Mouse (Mus musculus) kidney, postnatal 36 days (tissue): ENCODE results near the gene Cul1.
A peak's percentile ranks its signal among the peaks of the same experiment; 100 is the strongest.

Source experiments
- DNase-seq, 2 experiments: peaks; one replicate each; pipeline ENCODE4 v3.0.0; 2021 to 2022; ENCODE audit warnings: mixed read lengths in 2 of 2

Cul1 gene

DNA sequence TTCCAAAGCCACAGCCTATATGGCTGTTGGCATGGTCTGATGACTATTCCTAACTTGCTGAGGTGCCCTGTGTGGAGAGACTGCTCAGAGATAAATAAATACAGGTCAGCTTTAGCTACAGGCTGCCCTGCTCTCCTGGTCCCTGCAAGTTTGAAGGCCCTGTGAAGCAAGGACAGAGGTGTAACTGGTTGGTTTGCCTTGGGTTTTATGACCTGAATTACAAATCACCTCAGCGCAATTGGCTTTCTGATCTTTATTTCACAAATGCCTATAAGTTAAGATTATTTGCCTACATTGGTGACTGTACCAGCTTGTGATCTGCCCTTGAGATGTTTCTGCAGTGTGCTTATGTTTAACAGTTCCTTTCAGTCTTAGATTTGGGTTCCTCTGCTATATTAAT is 28.8 kb downstream of the Cul1 start:
- DNase-seq, result no peak

DNA sequence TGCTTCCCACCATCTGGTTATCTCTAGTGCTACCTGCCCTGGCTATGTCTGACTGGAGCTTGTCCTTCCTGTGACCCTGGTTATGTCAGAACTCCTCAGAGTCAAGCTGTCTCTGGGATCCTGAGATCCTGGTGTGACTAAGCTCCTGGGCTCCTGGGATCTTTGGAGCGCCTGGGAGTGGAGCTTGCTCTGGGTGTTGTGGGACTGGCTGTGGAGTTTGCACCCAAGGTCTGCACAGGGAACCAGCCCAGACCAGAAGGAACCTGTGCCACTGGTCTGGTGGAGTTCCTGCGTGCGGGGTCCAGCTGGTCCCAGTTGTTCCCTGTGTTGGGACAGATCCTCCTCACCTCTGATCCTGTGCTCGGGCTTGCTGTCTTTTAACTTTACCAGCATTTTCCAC is 41.4 kb downstream of the Cul1 start:
- DNase-seq, result peak; percentile 53 to 55

DNA sequence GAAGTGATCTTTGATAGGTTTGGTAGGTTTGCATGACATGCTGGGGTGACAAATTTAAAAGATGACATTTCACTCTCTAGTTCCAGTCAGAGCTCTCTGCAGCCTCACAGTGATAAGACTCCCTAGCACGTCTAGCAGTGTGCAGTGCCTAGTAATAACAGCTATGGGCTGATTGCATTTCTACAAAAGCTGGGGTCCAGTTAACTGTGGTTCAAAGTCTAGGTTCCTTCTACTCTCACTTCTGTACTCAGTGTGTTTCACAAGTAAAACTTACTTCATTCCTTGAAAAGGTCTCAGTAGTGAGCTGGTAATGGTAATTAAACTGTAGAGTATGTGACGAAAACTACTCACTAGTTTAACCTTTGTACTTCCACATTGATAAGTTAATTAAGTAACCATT is 66.8 kb downstream of the Cul1 start:
- DNase-seq, result no peak

DNA sequence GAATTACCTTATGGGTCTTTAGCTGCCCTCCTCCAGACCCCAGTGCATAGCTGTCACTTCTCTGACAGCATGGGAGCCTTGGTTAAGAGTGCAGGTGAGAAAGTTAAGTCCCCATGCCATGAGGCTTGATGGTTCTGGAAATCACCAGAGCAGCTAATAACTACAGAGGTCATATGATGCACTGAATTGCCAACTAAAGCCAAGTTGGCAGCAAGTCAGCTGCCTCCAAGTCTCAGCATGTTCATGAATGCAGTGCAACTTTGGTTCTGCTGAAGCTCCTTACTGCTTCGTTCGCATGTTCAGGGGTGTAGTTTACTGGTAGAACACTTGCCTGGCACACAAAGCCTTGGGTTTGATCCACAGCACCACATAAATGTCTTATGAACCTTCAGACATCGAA is 69.2 kb downstream of the Cul1 start:
- DNase-seq, result peak; percentile 46 to 62

DNA sequence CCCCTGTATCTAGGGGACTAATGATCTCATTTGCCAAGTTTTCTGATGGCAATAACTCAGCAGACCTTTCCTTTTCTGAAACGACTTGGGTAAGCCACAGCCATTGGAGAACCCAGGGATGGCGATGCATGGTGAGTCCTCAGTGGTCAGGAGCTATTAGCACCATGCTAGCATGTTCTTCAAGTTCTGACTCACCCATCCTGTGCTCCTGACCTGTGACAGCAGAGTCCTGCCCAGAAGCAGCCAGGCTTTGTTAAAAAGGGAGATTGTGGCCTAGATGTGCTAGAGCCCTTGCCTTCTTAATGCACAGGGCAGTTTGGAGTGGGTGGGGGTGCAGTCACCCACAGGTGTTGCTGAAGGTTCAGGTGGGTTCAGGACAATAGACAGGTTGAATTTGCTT is 71.8 kb downstream of the Cul1 start:
- DNase-seq, result no peak

DNA sequence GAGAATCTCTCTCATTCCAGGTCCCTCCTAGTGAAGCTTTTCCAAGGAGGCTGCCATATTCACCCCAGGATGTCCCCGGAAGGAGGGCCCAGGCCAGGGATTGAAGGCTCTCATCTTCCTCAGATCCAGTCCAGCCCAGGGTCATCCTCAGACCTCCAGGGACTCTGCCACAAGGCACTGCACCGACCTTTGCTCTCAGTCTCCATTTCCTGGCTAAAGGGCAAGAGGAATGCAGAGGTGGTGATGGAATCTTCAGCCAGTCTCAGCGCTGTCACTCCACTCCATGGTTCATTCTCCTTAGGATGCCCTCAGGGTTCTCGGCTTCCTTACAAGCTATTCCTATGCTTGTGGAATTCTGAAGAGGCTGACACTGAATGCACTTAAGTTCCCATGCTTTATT is 73.2 kb downstream of the Cul1 start:
- peak; percentile 17 to 40 for DNase-seq

DNA sequence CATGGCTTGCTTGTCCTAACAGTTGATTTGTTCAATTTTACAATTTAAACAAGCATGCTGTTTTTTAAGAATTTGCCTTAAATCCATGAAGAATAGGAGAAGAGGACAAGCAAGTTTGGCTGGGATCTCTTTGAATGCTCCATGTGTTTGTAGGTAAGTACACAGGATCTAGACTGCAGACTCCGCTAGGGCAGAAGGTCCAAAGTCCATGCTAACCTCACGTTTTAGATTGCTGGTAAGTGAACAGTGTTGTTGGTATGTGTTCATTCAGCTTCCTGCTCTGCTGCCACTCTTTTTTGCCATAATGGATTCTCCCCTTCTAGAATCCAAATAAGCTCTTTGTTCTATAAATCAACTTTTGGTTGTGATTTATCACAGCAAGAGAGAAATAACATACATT is 73.9 kb downstream of the Cul1 start:
- DNase-seq, result peak; percentile 14 to 22

DNA sequence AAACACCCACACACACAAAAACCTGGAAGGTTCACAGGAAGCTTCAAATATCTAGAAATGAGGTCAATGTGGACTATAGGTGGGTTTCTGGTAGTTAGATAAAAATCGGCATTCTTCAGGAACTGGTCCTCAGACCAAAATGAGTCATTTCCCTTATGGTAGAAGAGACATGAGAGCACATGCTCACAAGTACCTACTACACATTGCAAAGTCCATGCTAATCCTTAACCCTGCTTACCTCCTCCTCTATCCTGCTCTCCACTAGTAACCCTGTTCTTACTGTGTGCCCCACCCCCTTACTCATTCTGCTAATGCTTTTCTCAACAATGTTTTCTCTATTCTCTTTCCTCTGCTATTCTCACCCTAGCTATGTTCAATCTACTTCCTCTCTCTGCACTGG is 74.5 kb downstream of the Cul1 start:
- no peak for DNase-seq

DNA sequence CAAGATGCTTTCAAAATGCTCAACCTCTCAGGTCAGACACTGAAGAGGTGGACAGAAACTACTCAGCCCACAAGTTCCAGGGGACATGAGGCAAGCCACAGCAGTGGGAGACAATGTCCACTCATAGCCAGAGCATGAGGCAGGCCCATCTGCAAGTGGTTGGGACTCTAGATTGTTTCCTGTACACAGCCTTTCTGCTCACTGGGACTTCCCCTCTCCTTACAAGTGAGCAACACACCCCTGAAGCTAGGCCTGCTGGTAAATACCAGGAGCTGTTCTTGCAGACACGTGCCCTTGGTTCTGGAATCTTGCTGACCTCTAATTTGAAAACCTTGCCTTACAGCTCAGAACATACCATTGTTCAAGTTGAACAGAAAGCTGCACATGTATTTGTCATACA is 79.3 kb downstream of the Cul1 start:
- DNase-seq, result peak in 1 of 2 experiments; percentile 5

DNA sequence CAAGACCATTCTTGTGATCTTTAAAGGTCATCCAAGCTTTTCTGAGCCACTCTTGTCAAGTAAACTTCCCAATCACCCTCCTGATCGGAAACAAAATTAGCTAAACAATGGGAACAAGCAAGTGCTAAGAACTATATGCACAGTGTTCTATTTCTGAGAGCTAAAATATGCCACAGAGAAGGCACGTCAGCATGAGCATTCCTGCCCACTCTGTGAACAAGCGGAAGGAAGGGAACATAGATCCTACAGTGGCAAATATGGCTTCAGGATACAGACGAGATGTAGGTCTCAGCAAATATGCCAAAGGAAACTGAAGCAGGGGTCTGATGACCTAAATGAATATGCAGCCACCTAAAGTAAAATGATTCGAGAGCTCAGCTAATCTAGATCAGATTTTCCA is 82.1 kb downstream of the Cul1 start:
- DNase-seq, result no peak

DNA sequence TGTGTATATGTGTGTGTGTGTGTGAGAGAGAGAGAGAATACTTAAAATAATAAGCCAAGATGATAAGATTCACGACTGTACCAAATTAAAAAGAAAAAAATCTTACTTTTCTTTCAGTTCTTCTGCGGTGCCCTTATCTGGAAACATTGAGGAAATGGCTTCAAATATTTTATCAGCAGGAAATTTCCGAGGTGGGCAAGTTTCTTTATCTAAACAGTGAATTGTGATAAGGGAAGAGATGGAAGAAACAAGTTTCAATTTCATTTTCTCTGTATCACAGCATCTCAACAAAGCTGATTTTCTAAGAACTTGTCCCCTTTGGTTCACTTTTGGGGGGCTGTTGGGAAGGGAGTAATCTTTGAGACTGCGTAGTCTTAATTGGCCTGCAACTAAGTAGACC is 99.1 kb downstream of the Cul1 start:
- DNase-seq, result no peak

DNA sequence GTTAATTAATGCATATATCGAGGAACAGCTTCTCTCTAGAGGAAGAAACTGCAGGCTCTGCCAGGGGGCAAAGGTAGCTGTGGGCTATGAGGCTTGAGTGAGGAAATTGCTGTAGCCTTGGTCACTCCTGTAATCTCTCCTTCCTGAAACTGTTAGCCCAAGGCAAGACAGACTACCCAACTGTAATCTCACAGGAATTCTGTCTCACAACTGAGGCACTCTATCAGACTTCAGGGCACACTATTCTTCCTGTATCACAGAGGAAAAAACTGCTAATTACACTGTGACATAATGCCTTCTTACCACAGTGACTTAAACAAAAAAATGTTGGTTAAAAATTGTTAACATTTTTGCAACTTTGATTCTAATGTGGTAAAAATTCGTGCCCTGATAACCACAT is 106.1 kb downstream of the Cul1 start:
- DNase-seq, result peak; percentile 20 to 34

DNA sequence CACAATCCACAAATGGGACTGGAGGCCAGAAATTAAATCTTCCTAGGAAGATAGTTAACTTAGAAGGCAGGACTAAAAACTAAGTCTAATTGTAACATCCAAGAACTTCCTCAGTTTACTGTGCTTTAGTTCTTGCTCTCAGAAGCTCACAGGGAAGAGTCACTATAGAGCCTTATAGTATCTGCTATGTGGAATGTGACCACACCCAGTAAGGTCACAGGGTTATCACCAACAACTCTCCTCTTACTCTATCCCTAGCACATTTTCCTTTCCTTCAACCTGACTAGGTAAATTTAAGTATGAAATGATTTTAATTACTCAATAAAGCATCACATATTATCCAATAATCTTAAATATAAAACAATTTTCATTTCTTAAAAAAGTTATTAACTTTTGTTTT is 107.2 kb downstream of the Cul1 start:
- no peak for DNase-seq

DNA sequence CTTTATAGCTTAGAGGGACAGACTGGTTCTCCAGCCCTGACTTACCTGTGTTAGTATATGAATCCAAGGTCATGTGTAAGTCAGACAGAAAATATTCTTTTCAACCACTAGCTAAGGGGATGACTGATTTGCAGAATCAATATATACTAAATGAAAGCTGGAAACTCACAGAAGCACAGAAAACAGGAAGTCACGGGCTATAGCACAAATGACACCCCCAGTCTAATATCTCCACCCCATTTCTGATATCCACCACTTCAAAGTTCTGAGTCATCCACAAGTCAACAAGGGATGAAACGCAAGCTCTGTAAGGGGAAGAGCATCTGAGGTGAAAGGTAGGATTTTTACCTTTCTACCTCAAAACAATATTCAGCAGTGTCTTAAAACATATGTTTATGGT is 107.6 kb downstream of the Cul1 start:
- DNase-seq, result no peak

DNA sequence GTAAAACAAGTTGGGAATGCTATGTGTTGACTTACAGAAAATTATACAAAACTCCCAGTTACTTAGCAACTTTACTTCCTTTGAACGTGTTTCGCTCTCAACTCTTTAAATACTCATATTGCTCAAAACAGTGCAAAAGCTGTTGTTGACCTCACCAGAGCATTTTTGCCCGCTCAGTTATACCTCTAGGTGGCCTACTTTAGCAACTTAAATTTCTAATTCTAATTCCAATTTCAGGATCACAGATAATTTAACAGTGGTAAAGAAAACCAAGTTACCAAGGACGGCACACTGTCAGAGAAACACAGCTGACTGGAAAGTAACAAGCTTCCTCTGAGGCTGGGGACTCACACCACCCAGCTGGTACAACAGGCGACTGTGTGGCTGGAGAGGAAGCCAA is 108.2 kb downstream of the Cul1 start:
- DNase-seq, result peak; percentile 3 to 9

DNA sequence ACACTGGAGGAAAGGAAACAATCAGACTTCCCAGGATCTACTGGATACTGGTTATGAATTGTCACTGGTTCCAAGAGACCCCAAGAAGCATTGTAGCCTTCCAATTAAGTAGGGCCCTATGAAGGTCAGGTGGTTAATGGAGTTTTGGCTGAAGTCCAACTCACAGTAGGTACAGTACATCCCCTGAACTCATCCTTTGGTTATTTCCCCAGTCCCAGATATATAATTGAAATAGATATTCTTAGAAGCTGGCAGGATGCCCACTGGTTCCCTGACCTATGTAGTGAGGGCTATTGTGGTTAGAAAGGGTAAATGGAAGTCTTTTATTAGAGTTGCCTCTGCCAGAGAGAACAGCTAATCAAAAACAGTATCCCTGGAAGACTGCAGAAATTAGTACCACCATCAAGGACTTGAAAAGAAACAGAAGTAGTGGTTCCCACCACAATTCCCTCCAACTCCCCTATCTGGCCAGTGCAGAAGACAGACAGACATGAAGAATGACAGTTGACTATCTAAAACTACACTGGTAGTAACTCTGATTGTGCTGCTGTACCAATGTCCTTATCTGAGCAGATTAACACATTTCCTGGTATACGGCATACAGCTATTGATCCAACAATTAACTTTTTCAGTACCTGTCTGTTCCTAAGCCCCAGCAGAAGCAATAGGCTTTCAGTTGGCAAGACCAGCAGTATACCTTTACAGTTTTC is 112.3 kb downstream of the Cul1 start:
- DNase-seq, result peak in 1 of 2 experiments; percentile 3

DNA sequence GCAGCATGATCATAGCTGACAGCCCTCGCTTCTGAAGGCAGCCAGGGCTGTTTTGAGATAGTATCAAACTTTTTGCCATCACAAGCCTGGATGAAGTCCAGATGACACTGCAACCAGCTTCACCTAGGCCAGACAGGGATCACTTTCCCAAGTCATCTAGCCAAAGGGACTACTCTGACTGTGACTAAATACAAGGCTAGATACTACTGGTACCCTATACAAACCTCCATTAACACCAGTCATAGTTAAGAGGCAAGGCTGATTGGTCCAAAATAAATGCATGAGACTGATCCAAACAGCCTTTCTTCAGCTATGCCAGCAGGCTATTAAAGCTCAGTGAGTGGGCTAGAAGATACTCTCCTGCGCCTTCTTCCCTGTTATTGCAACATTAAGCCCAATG is 119.7 kb downstream of the Cul1 start:
- no peak for DNase-seq
